Mouse (Mus musculus): ENCODE measurements around the gene Mras. TPM values are rescaled to one million over a fixed set of nuclear protein-coding genes. Genes with fewer than 3 reads are reported as not detected.

Gene Mras
- polyA plus RNA-seq, 1 experiment from 2014 or later: 55.2 TPM

DNA sequence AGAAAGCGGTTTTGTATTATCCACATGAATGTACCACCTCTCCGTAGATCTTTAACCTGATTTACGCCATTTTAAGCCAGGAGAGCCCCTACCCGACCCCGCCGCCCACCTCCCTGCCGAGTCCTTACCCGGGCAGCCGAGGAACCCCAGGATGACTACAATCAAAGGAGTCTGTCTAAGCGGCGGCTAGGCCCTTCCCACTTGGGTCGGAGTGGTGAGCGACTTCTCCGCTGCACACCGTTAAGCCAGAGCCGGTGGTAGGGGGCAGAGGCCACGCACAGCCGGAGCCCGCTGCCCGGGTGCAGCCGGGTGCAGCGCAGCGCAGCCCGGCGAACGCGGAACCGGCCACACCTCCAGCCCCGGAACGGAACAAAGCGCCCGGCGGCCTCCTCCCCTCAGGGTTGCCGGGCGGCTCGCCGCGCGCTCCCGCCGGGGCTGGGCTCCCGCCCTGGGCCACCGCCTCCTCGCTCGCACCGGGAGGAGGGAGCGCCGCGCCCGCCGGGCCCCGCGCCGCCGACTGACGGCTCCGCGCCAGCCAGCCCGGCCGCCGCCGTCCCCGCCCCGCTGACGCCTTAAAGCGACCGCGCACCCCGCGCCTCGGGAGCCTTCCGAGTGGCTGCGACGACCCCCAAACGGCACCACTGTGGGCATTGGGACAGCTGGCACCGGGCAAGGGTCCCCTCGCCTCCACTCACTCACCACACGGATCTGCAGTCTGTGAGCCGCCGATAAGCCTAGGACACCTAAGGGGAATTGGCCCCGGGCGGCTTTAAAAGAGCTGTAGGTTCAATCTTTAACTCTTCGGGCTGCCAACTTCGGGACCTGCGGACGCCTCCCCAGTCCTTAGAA, 775 bp downstream of the Mras start:
- H3K27ac ChIP-seq: peak overlapping the region; percentile 95
- H3K27me3 ChIP-seq: peaks cover 23% of the 10 kb centered on the region
- peak overlapping the region; percentile 85 for H3K4me3 ChIP-seq
- no peaks in the 10 kb centered on the region for H3K36me3 ChIP-seq
- peaks cover 48% of the 10 kb centered on the region for H3K4me1 ChIP-seq (replicated peaks)
- ATAC-seq (ENCODE audit: low FRiP score): peak; percentile 80
- peak overlapping the region; percentile 95 for H3K9ac ChIP-seq
- under 1% methylated on average over 67 of the region's 86 CpGs for WGBS
- no peaks in the 10 kb centered on the region for H3K9me3 ChIP-seq
- peak overlapping the region; percentile 93 for H3K4me2 ChIP-seq

- Histone ChIP-seq H3K27me3 (peaks cover 23% of the 10 kb centered on the region), H3K4me3 (peak overlapping the region; percentile 85), H3K9me3 (no peaks in the 10 kb centered on the region), H3K4me2 (peak overlapping the region; percentile 93), H3K36me3 (no peaks in the 10 kb centered on the region), H3K27ac (peak overlapping the region; percentile 95), H3K9ac (peak overlapping the region; percentile 95), H3K4me1 (replicated peaks) (peaks cover 51% of the 10 kb centered on the region)
- WGBS: 9% methylated on average over 16 of the region's 16 CpGs
- ATAC-seq (ENCODE audit: low FRiP score): peak; percentile 38
Observed at GRCm38 (mm10) chr9:99435619-99436181, 1.5 kb downstream of the Mras start.

- no peaks in the 10 kb centered on the region for H3K36me3 ChIP-seq
- peaks cover 51% of the 10 kb centered on the region for H3K4me1 ChIP-seq (replicated peaks)
- peak overlapping the region; percentile 93 for H3K4me2 ChIP-seq
- ATAC-seq (ENCODE audit: low FRiP score): peak; percentile 23; the same call in 1 of the 2 replicates
- H3K9me3 ChIP-seq: no peaks in the 10 kb centered on the region
- H3K4me3 ChIP-seq: peak overlapping the region; percentile 85
- H3K27me3 ChIP-seq: peaks cover 23% of the 10 kb centered on the region
- H3K9ac ChIP-seq: peak overlapping the region; percentile 95
- peak overlapping the region; percentile 95 for H3K27ac ChIP-seq
- 25% methylated on average over 14 of the region's 14 CpGs for WGBS
Observed at GRCm38 (mm10) chr9:99434892-99435618, 2.1 kb downstream of the Mras start.

GRCm38 (mm10) chr9:99432478-99432877, 4.7 kb downstream of the Mras start:
- Histone ChIP-seq H3K36me3 (no peaks in the 10 kb centered on the region), H3K27me3 (peaks cover 1% of the 10 kb centered on the region; the same call in 1 of the 2 replicates), H3K9me3 (no peaks in the 10 kb centered on the region), H3K27ac (no peak overlapping the region), H3K4me2 (no peak overlapping the region), H3K9ac (no peak overlapping the region), H3K4me1 (replicated peaks) (peaks cover 50% of the 10 kb centered on the region), H3K4me3 (no peak overlapping the region)
- no peak for ATAC-seq (ENCODE audit: low FRiP score)
- 85% methylated on average over 4 of the region's 4 CpGs for WGBS

GRCm38 (mm10) chr9:99431963-99432362, 5.2 kb downstream of the Mras start:
- peaks cover 45% of the 10 kb centered on the region for H3K4me1 ChIP-seq (replicated peaks)
- no peak overlapping the region for H3K9ac ChIP-seq
- H3K36me3 ChIP-seq: no peaks in the 10 kb centered on the region
- no peak overlapping the region for H3K4me3 ChIP-seq
- H3K4me2 ChIP-seq: no peak overlapping the region
- H3K27ac ChIP-seq: no peak overlapping the region
- no peaks in the 10 kb centered on the region for H3K9me3 ChIP-seq
- 85% methylated on average over 6 of the region's 6 CpGs for WGBS
- no peak for ATAC-seq (ENCODE audit: low FRiP score)
- H3K27me3 ChIP-seq: no peaks in the 10 kb centered on the region

DNA sequence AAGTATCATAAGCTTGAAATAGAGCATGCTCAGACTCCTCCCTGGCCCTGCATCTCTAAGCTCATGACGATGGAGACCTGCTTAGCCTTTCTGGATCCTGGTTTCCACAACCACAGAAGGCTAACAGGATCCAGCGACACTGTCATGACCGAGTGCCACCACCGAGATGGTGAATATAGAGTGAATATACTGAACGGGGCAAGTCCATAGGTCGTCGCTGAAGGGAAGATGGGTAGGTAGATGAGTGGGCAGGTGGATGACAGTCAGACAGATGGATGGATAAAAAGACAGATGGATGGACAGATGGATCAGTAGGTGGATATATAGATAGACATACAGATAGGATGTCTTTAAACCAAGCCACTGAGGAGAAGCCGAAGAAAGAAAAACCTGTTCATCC, 5.8 kb downstream of the Mras start:
- H3K27ac ChIP-seq: no peak overlapping the region
- H3K36me3 ChIP-seq: no peaks in the 10 kb centered on the region
- no peaks in the 10 kb centered on the region for H3K27me3 ChIP-seq
- H3K9ac ChIP-seq: no peak overlapping the region
- no peaks in the 10 kb centered on the region for H3K9me3 ChIP-seq
- 91% methylated on average over 8 of the region's 8 CpGs for WGBS
- H3K4me2 ChIP-seq: no peak overlapping the region
- peaks cover 45% of the 10 kb centered on the region for H3K4me1 ChIP-seq (replicated peaks)
- H3K4me3 ChIP-seq: no peak overlapping the region
- ATAC-seq (ENCODE audit: low FRiP score): no peak

DNA sequence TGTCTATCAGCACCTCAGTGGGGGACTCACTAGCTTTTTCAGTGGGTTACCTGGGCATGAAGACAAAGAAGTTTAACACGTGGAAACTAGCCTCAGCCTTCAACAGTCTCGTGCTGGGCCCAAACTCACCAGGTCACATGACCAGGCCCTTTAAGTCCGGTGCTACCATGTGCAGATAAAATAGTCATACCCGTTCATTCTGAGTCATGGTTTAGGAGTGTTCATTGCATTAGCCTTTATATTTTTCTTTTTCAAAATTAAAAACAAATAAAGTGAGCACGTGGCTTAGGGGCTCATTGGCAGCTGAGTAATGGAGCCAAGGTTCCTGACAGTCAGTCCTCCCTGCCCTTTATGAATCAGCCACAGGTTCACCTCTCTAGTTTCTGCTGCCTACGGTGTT, 6.4 kb downstream of the Mras start:
- no peak overlapping the region for H3K4me2 ChIP-seq
- H3K27me3 ChIP-seq: no peaks in the 10 kb centered on the region
- peaks cover 49% of the 10 kb centered on the region for H3K4me1 ChIP-seq (replicated peaks)
- no peak overlapping the region for H3K9ac ChIP-seq
- H3K4me3 ChIP-seq: no peak overlapping the region
- 84% methylated on average over 6 of the region's 6 CpGs for WGBS
- no peak for ATAC-seq (ENCODE audit: low FRiP score)
- H3K27ac ChIP-seq: no peak overlapping the region
- H3K36me3 ChIP-seq: no peaks in the 10 kb centered on the region
- H3K9me3 ChIP-seq: no peaks in the 10 kb centered on the region

DNA sequence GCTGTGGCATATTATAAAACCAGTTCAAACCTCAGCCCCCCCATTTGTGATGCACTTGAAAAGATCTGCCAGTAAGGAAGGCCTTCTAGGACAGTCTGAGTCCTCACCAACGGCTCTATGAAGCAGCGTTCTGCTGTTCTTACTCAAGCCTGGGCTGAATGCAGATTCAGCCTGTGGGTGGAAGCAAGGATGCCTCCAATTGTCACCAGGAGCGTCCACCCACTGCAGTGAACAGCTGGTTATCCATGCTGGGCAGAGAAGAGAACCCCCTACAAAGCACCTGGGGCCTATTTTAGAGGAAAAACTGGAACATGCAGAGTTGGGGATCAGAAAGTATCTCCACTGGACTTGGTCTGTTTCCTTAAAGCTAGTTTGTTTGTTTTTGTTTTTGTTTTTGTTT, 7.3 kb downstream of the Mras start:
- WGBS: 87% methylated on average over 3 of the region's 3 CpGs
- no peak for ATAC-seq (ENCODE audit: low FRiP score)
- Histone ChIP-seq H3K9ac (no peak overlapping the region), H3K36me3 (no peaks in the 10 kb centered on the region), H3K9me3 (no peaks in the 10 kb centered on the region), H3K4me3 (no peak overlapping the region), H3K27ac (no peak overlapping the region), H3K4me2 (no peak overlapping the region), H3K4me1 (replicated peaks) (peaks cover 50% of the 10 kb centered on the region), H3K27me3 (no peaks in the 10 kb centered on the region)

DNA sequence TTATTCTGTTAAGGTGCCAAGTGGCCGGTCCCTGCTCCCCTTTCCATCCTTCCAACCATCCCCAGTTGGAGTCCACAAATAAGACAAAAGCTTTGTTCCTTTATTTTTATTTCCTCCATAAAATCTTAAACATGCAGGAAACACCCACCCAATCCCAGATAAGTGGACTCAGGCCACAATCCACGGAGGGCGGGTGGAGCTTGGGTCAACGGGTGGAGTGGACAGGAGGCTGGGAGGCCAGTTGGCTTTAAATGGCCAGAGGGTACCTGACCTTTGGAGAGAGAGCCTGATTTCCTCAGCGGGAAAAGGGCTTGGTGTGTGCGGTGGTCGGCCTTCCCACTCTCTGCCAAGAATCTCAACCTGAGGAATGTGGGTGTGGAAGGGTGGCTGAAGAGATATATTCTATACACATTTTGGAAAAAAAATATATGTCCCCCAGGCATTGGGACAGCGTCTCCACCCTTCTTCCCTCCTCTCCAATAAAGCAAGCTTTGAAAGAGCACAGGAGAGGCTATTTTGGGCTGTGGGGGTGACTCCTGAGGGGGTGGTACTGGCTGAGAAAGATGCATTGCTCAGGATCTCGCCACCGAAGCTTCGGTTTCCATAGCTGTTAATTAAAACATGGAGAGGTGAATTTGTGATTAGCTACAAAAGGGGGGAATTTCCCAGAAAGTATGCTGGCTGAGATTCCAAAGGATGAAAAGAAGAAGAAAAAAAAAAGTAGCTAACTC, 8.4 kb downstream of the Mras start:
- H3K4me3 ChIP-seq: no peak overlapping the region
- H3K27ac ChIP-seq: no peak overlapping the region
- ATAC-seq (ENCODE audit: low FRiP score): no peak
- H3K9me3 ChIP-seq: no peaks in the 10 kb centered on the region
- H3K4me2 ChIP-seq: no peak overlapping the region
- no peaks in the 10 kb centered on the region for H3K27me3 ChIP-seq
- no peaks in the 10 kb centered on the region for H3K36me3 ChIP-seq
- H3K4me1 ChIP-seq (replicated peaks): peaks cover 50% of the 10 kb centered on the region
- H3K9ac ChIP-seq: no peak overlapping the region
- WGBS: 78% methylated on average over 11 of the region's 11 CpGs

DNA sequence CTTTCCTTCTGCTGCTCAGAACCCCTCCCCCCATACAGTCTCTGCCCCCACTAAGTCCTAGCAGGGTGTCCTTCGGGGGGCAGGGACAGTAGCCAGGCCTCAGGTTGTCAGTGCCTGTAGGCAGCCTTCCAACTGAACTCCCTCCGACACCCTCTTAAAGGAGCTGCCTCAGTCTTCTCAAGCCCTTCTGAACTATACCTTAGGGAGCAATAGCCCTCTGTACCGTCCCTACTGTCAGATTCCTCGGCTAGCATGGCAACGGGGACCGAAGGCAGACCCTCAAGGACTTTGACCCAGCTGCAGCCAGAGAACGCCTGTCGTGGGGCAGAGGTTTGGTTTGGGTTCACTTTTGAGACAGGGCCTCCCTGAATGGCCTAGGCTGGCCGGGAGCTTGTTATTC, 11.9 kb downstream of the Mras start:
- Histone ChIP-seq H3K9me3 (no peaks in the 10 kb centered on the region), H3K4me2 (no peak overlapping the region), H3K27me3 (no peaks in the 10 kb centered on the region), H3K36me3 (no peaks in the 10 kb centered on the region), H3K27ac (no peak overlapping the region), H3K4me3 (no peak overlapping the region), H3K9ac (no peak overlapping the region), H3K4me1 (replicated peaks) (peaks cover 52% of the 10 kb centered on the region)
- 61% methylated on average over 9 of the region's 9 CpGs for WGBS
- ATAC-seq (ENCODE audit: low FRiP score): no peak

DNA sequence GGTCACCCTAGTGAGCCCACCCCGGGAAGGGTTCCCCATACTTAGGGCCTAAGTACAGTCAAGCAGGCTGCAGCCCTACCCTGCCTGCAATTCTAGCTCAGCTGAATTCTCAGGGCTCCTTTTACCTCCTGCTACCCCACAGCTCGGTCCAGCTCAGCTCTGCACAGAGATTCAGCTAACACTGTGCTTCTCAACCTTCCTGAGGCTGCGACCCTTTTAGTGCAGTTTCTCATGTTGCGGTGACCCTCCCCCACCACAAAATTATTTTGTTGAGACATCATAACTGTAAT, 12.7 kb downstream of the Mras start:
- Histone ChIP-seq H3K27ac (no peak overlapping the region), H3K4me3 (no peak overlapping the region), H3K4me2 (no peak overlapping the region), H3K27me3 (no peaks in the 10 kb centered on the region), H3K4me1 (replicated peaks) (peaks cover 54% of the 10 kb centered on the region), H3K9ac (no peak overlapping the region), H3K36me3 (no peaks in the 10 kb centered on the region), H3K9me3 (no peaks in the 10 kb centered on the region)
- 81% methylated on average over 4 of the region's 4 CpGs for WGBS
- ATAC-seq (ENCODE audit: low FRiP score): no peak

Data from hindbrain, embryonic 13.5 days (tissue).